In the genomic region with DNA sequence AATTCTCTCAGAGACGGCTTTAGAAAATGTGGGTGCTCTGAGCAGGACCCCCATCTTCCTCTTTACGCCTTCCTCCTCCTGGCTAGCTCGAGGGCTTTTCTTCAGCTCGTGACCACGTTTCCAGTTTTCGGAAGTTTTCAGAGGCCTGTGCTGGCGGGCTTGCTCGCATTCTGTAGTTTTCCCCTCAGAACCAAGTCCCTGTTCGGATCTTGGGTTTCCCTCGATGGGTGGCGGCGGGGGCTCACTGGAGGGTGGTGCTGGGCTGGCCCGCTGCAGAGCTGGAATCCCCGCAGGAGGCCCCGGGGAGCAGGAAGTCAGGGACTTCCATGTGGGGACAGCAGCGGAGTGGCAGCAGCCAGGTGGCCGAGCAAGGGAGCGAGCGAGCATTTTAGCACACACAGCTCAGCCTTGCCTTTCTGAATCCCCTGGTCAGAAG, we compare ENCODE assay signal across 8 mouse cellular contexts.
DNase-seq lines count a peak whose midpoint lies in the region; ATAC-seq lines count a peak whose summit lies in the region.

No protein-coding gene starts in this region.

- H3K36me3 ChIP-seq in kidney, embryonic 16.5 days (ENCODE audit: insufficient read depth, low read length), result no peaks in the 10 kb centered on the region
- no peaks in the 10 kb centered on the region for H3K36me3 ChIP-seq in heart, embryonic 16.5 days (ENCODE audit: control insufficient read depth, insufficient read depth)
- H3K36me3 ChIP-seq in neural tube, embryonic 13.5 days, result no peaks in the 10 kb centered on the region

- H3K27me3 ChIP-seq in kidney, embryonic 16.5 days (ENCODE audit: insufficient read depth, low read length), result no peaks in the 10 kb centered on the region
- H3K27me3 ChIP-seq in heart, embryonic 16.5 days (ENCODE audit: control insufficient read depth, insufficient read depth, low read length), result no peaks in the 10 kb centered on the region
- H3K27me3 ChIP-seq in neural tube, embryonic 13.5 days, result 0 out of 2 replicates have a peak, but pooled peaks cover 7% of the 10 kb centered on the region

- peak overlapping the region; percentile 92 for H3K27ac ChIP-seq in kidney, embryonic 16.5 days (ENCODE audit: low read length)
- H3K27ac ChIP-seq in heart, embryonic 16.5 days (ENCODE audit: low read length), result peak overlapping the region; percentile 78
- H3K27ac ChIP-seq in neural tube, embryonic 13.5 days (replicated peaks), result peak overlapping the region; percentile 28; the same call in 1 of the 2 replicates

- 5% methylated on average over 19 of the region's 19 CpGs for WGBS in kidney, embryonic 16.5 days
- 3% methylated on average over 19 of the region's 19 CpGs for WGBS in heart, embryonic 16.5 days
- WGBS in neural tube, embryonic 13.5 days, result 8% methylated on average over 19 of the region's 19 CpGs

- peak overlapping the region; percentile 84 for H3K4me2 ChIP-seq in kidney, embryonic 16.5 days (replicated peaks; ENCODE audit: low read depth, low read length)
- peak overlapping the region; percentile 87 for H3K4me2 ChIP-seq in heart, embryonic 16.5 days (ENCODE audit: low read depth, low read length)
- peak overlapping the region; percentile 94 for H3K4me2 ChIP-seq in neural tube, embryonic 13.5 days

- no peaks in the 10 kb centered on the region for H3K9me3 ChIP-seq in kidney, embryonic 16.5 days (ENCODE audit: low read length)
- no peaks in the 10 kb centered on the region for H3K9me3 ChIP-seq in heart, embryonic 16.5 days (replicated peaks; ENCODE audit: control insufficient read depth, low read length)
- no peaks in the 10 kb centered on the region for H3K9me3 ChIP-seq in neural tube, embryonic 13.5 days

- peaks cover 76% of the 10 kb centered on the region for H3K4me1 ChIP-seq in kidney, embryonic 16.5 days (ENCODE audit: insufficient read depth, low read length)
- peaks cover 58% of the 10 kb centered on the region for H3K4me1 ChIP-seq in heart, embryonic 16.5 days (ENCODE audit: control insufficient read depth, insufficient read depth, low read length)
- peaks cover 49% of the 10 kb centered on the region for H3K4me1 ChIP-seq in neural tube, embryonic 13.5 days (replicated peaks)

- H3K4me3 ChIP-seq in kidney, embryonic 16.5 days (ENCODE audit: low read length), result peak overlapping the region; percentile 60
- H3K4me3 ChIP-seq in heart, embryonic 16.5 days (ENCODE audit: low read length), result peak overlapping the region; percentile 61
- H3K4me3 ChIP-seq in neural tube, embryonic 13.5 days, result peak overlapping the region; percentile 74

- DNase-seq in kidney, adult 18-20 months, result no peak
- DNase-seq in brain, adult 2 months (ENCODE audit: low read depth, low spot score), result peak; percentile 17
- peak; percentile 72 for DNase-seq in liver
- no peak for DNase-seq in urinary bladder, postnatal 10 days (ENCODE audit: low spot score)
- DNase-seq in right cerebral cortex, adult 18-20 months, result no peak

- ATAC-seq in kidney, embryonic 16.5 days (ENCODE audit: low FRiP score, low TSS enrichment), result peak; percentile 28; the same call in 1 of the 2 replicates
- ATAC-seq in heart, embryonic 16.5 days (replicated peaks; ENCODE audit: extremely low read depth, insufficient read depth, low FRiP score), result peak; percentile 47; the same call in 1 of the 2 replicates
- peak; percentile 44 for ATAC-seq in neural tube, embryonic 13.5 days (ENCODE audit: low read depth)

- H3K9ac ChIP-seq in kidney, embryonic 16.5 days (replicated peaks; ENCODE audit: low read length), result peak overlapping the region; percentile 76
- peak overlapping the region; percentile 84 for H3K9ac ChIP-seq in heart, embryonic 16.5 days (ENCODE audit: low read length)
- H3K9ac ChIP-seq in neural tube, embryonic 13.5 days, result peak overlapping the region; percentile 80

Comparison
In these comparisons a context has a peak if more than half of its experiments do, and no peak if none do; other contexts are left out.
1. H3K27ac ChIP-seq: peak in every context shown above with its lines; median percentile 92 in kidney, embryonic 16.5 days; 78 in heart, embryonic 16.5 days; 28 in neural tube, embryonic 13.5 days.
2. DNase-seq: peak in brain, adult 2 months (single experiment) and liver (single experiment); none in kidney, adult 18-20 months (single experiment), urinary bladder, postnatal 10 days (single experiment) and right cerebral cortex, adult 18-20 months (single experiment).
3. Peak in every context shown above with its lines, with median percentiles within 50 percentile points of each other: ATAC-seq, H3K4me2 ChIP-seq, H3K4me3 ChIP-seq and H3K9ac ChIP-seq.